In the genomic region with DNA sequence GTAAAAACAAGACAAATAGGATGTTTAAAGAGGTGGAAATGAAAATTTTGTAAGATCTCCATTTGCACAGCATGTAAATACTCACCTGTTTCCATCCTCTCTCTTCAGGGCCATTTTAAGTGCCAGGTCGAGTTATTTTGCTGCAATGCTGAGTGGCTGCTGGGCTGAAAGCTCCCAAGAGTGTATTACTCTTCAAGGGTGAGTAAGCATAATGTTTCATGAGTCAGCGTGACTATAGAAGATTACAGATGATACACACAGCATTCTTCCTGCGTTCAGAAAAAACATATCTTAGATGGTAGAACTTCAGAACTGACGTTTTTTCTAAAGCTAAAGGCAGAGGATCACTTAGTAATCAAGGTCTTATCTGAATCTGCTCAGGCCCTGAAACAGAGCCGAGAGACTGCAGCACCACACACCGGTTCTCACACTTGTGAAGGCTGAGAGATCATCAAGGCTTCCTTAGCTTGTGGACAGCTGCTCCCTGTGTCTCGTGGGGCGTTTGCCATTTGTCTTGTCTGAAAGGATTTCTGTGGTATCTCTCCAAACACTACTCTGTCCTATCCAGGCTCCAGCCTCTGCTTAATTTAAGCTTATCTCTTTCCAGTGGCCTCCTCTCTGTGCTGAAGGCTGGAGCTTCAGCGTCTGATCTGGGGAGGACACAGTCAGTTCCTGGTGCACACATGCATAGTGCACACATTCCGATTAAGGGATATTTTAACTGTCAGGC, we compare ENCODE assay signal across 19 mouse cellular contexts. TPM values are rescaled to one million over a fixed set of nuclear protein-coding genes. Genes with fewer than 3 reads are reported as not detected.
DNase-seq lines count a peak whose midpoint lies in the region; ATAC-seq lines count a peak whose summit lies in the region.
"Had no signal": no experiment of that assay in that cellular context is flagged by ENCODE, and none has a peak within 500 bp of the region (broad histone marks: within the 10 kb centered on the region; RNA-seq: fewer than 3 reads in every experiment).

No protein-coding gene starts in this region.

- peaks cover 10% of the 10 kb centered on the region for H3K36me3 ChIP-seq in heart, embryonic 12.5 days
- H3K36me3 ChIP-seq in liver, embryonic 16.5 days (ENCODE audit: control insufficient read depth, insufficient read depth) = no peaks in the 10 kb centered on the region

- H3K4me1 ChIP-seq in heart, embryonic 12.5 days (replicated peaks) = peaks cover 16% of the 10 kb centered on the region
- peaks cover 15% of the 10 kb centered on the region for H3K4me1 ChIP-seq in liver, embryonic 16.5 days (ENCODE audit: control insufficient read depth, low read depth, low read length)

- DNase-seq in heart, adult 11 months = no peak
- peak; percentile 44 for DNase-seq in MEL-GATA-1-ER (ENCODE audit: extremely low read depth, low read depth)
- DNase-seq in c-Kit-positive CD71-positive TER-119-positive erythroid progenitor cells, embryonic 14.5 days (ENCODE audit: low spot score) = peak; percentile 69
- no peak for DNase-seq in cerebellum, postnatal 4 days (ENCODE audit: low spot score in 2 of 2)
- DNase-seq in cerebellum, postnatal 10 days = no peak
- DNase-seq in adrenal gland, adult 2 months = no peak
- DNase-seq: cerebellum, adult 18-20 months; right cerebral cortex, postnatal 14 days; thymus, postnatal 14 days had no signal

- peak; percentile 89 for ATAC-seq in heart, embryonic 12.5 days (ENCODE audit: insufficient number of reproducible peaks, low FRiP score)
- peak; percentile 91 for ATAC-seq in liver, embryonic 16.5 days (ENCODE audit: low read depth)
- ATAC-seq: inflammation-experienced regulatory T-cells, adult 6 months had no signal

- H3K4me2 ChIP-seq in heart, embryonic 12.5 days = no peak overlapping the region
- peak overlapping the region; percentile 51 for H3K4me2 ChIP-seq in liver, embryonic 16.5 days (ENCODE audit: low read depth, low read length)
- H3K4me2 ChIP-seq: midbrain, embryonic 11.5 days had no signal

- H3K27me3 ChIP-seq in heart, embryonic 12.5 days (replicated peaks) = no peaks in the 10 kb centered on the region
- H3K27me3 ChIP-seq in liver, embryonic 16.5 days (ENCODE audit: control insufficient read depth, insufficient read depth, low read depth, low read length) = no peaks in the 10 kb centered on the region

- peak overlapping the region; percentile 50 for H3K27ac ChIP-seq in heart, embryonic 12.5 days (ENCODE audit: poor library complexity, severe bottlenecking)
- peak overlapping the region; percentile 92 for H3K27ac ChIP-seq in liver, embryonic 16.5 days (ENCODE audit: low read length)

- H3K9me3 ChIP-seq in heart, embryonic 12.5 days (replicated peaks) = 0 out of 2 replicates have a peak, but pooled peaks cover 5% of the 10 kb centered on the region
- no peaks in the 10 kb centered on the region for H3K9me3 ChIP-seq in liver, embryonic 16.5 days (replicated peaks; ENCODE audit: control insufficient read depth, low read length)

- 33% methylated on average over 10 of the region's 10 CpGs for WGBS in heart, embryonic 12.5 days
- WGBS in liver, embryonic 16.5 days (ENCODE audit: insufficient replicate concordance) = 27% methylated on average over 10 of the region's 10 CpGs

- H3K9ac ChIP-seq in heart, embryonic 12.5 days = no peak overlapping the region
- H3K9ac ChIP-seq in liver, embryonic 16.5 days (ENCODE audit: low read depth, low read length) = peak overlapping the region; percentile 30

- H3K4me3 ChIP-seq in heart, embryonic 12.5 days = no peak overlapping the region
- H3K4me3 ChIP-seq in liver, embryonic 16.5 days (ENCODE audit: low read depth, low read length) = peak overlapping the region; percentile 18; the same call in 1 of the 2 replicates

RNA-seq across cellular contexts. Expression of gene Btbd8, which starts 33.0 kb away (rescaled TPM):
- 4.4 and 5.2 TPM in 2 replicates for polyA plus RNA-seq in heart, embryonic 12.5 days (2016; fragmentation: Nextera tagmentation; extraction: Ambion mirVana)
- 0.99 and 1.1 TPM in 2 replicates for polyA plus RNA-seq in liver, embryonic 16.5 days (2015; fragmentation: Nextera tagmentation; extraction: Ambion mirVana)
- 1 to 10 TPM; 4.4 to 8.5 TPM for total RNA-seq in adrenal gland, adult 2 months (2021)
- polyA plus RNA-seq in adrenal gland, adult 2 months (2012; rRNA removed) = 0.41 and 0.58 TPM in 2 replicates

RNA-seq across cellular contexts. Expression of gene Gm42669, which starts 36.7 kb away (rescaled TPM):
- polyA plus RNA-seq in heart, embryonic 12.5 days (2016; fragmentation: Nextera tagmentation; extraction: Ambion mirVana) = 0.13 and 0.21 TPM in 2 replicates
- polyA plus RNA-seq in liver, embryonic 16.5 days (2015; fragmentation: Nextera tagmentation; extraction: Ambion mirVana) = 0.04 TPM in 1 of 2 replicates, not detected in the other
- total RNA-seq in adrenal gland, adult 2 months (2021) = not detected
- polyA plus RNA-seq in adrenal gland, adult 2 months (2012; rRNA removed) = 0.07 TPM in 1 of 2 replicates, not detected in the other
- total RNA-seq: adrenal gland, postnatal 4 days had no signal
- polyA plus RNA-seq: gonadal fat pad, adult 2 months had no signal

RNA-seq across cellular contexts. Expression of gene Lpcat2b, which starts 39.4 kb away (rescaled TPM):
- not detected in 2 replicates for polyA plus RNA-seq in heart, embryonic 12.5 days (2016; fragmentation: Nextera tagmentation; extraction: Ambion mirVana)
- not detected in 2 replicates for polyA plus RNA-seq in liver, embryonic 16.5 days (2015; fragmentation: Nextera tagmentation; extraction: Ambion mirVana)
- not detected for total RNA-seq in adrenal gland, adult 2 months (2021)
- not detected in 2 replicates for polyA plus RNA-seq in adrenal gland, adult 2 months (2012; rRNA removed)
- total RNA-seq: adrenal gland, postnatal 4 days; heart, postnatal 25 days had no signal
- polyA plus RNA-seq: inflammation-experienced regulatory T-cells, adult 6 months; kidney, embryonic 16.5 days; lung, embryonic 16.5 days; midbrain, embryonic 11.5 days; stomach, embryonic 14.5 days had no signal

Comparison
In these comparisons a context has a peak if more than half of its experiments do, and no peak if none do; other contexts are left out.
1. DNase-seq: peak in MEL-GATA-1-ER (single experiment) and c-Kit-positive CD71-positive TER-119-positive erythroid progenitor cells, embryonic 14.5 days (single experiment); none in heart, adult 11 months (single experiment), cerebellum, postnatal 4 days (0 of 2), cerebellum, postnatal 10 days (0 of 2) and adrenal gland, adult 2 months (single experiment).